Mouse (Mus musculus) intestine, embryonic 14.5 days (tissue): ENCODE results near the gene Rnf38. TPM values are rescaled to one million over a fixed set of nuclear protein-coding genes. Genes with fewer than 3 reads are reported as not detected.

Source experiments
- ATAC-seq: fragments of 200-750 bp; cut with Nextera tagmentation; replicated peaks from 2 replicates; pipeline ENCODE4 v1.8.0; 2017; ENCODE audit warnings: low read depth, moderate number of reproducible peaks, moderate TSS enrichment, moderate library complexity; ENCODE audit not compliant: low FRiP score, low TSS enrichment
- DNase-seq: peaks from one replicate; pipeline ENCODE4 v3.0.0-alpha.2; 2018; ENCODE audit warnings: low spot score
- H3K27ac ChIP-seq: fragments of 300-500 bp; sonication (generic); 2 replicates; pipeline ENCODE4 v1.5.1; 2014; ENCODE audit warnings: low read depth, mild to moderate bottlenecking, control low read depth
- H3K27me3 ChIP-seq: fragments of 300-500 bp; sonication (generic); replicated peaks from 2 replicates; pipeline ENCODE4 v1.6.1; 2014; ENCODE audit warnings: low read length, control low read depth; ENCODE audit not compliant: control insufficient read depth, insufficient read depth
- H3K36me3 ChIP-seq: fragments of 300-500 bp; sonication (generic); 2 replicates; pipeline ENCODE4 v1.6.1; 2014; ENCODE audit warnings: low read length, control low read depth; ENCODE audit not compliant: control insufficient read depth, insufficient read depth
- H3K4me1 ChIP-seq: fragments of 300-500 bp; sonication (generic); replicated peaks from 2 replicates; pipeline ENCODE4 v1.6.1; 2014; ENCODE audit warnings: low read length, control low read depth, mixed read lengths; ENCODE audit not compliant: control insufficient read depth, insufficient read depth
- H3K4me2 ChIP-seq: fragments of 300-500 bp; sonication (generic); 2 replicates; pipeline ENCODE4 v1.6.1; 2014; ENCODE audit warnings: low read length
- H3K4me3 ChIP-seq: fragments of 300-500 bp; sonication (generic); 2 replicates; pipeline ENCODE4 v1.5.1; 2014; ENCODE audit warnings: low read depth, low read length, control low read depth, mixed read lengths
- H3K9ac ChIP-seq: fragments of 300-500 bp; sonication (generic); 2 replicates; pipeline ENCODE4 v1.6.1; 2014; ENCODE audit warnings: mild to moderate bottlenecking, low read length
- H3K9me3 ChIP-seq: fragments of 300-500 bp; sonication (generic); 2 replicates; pipeline ENCODE4 v1.6.1; 2016; ENCODE audit warnings: low read length, control low read depth; ENCODE audit not compliant: control insufficient read depth
- WGBS: fragments of 180-500 bp; shearing (Covaris S2); extraction: QIAGEN DNeasy Blood & Tissue Kit; methylation state at CpG from one replicate; pipeline ENCODE4 v1.1.7; 2014; 5-methylcytosine and 5-hydroxymethylcytosine counted together
- polyA plus RNA-seq: library from polyadenylated mRNA; unstranded; fragments of >200 nt; fragmentation: Nextera tagmentation; extraction: Ambion mirVana; gene quantifications from 2 replicates; pipeline ENCODE4 v1.2.1, GENCODE M21; 2014

Gene Rnf38
- 26.2 and 31.0 TPM in 2 replicates for polyA plus RNA-seq

DNA sequence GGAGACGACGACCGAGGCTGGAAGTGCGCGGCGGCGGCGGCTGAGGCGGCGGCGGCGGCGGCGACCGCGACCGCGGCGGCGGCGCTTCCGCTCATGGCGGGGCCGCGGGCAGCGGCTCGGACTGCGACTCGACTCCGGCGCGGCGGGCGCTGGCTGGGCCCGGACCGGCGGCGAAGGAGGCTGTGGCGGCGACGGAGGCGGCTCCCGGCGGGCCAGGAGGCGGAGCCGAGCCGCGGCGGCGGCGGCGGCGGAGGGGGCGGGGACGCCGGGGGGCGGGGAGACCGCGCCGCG, at the start of gene Rnf38:
Gene Rnf38 (minus strand): TSS at position 77 of the 291 bp plus-strand sequence.
- peak within 1 kb of the TSS; percentile 93 for H3K27ac ChIP-seq
- H3K36me3 ChIP-seq: no peaks in the 10 kb centered on the region
- peak within 1 kb of the TSS; percentile 83 for H3K4me2 ChIP-seq
- 0% methylated on average over 9 of the region's 61 CpGs for WGBS
- peak within 1 kb of the TSS; percentile 73 for H3K4me3 ChIP-seq
- no peaks in the 10 kb centered on the region for H3K27me3 ChIP-seq
- DNase-seq: no peak
- ATAC-seq: no peak
- peaks cover 17% of the 10 kb centered on the region for H3K4me1 ChIP-seq
- peak within 1 kb of the TSS; percentile 81 for H3K9ac ChIP-seq
- no peaks in the 10 kb centered on the region for H3K9me3 ChIP-seq

- H3K4me3 ChIP-seq: no peak overlapping the region
- H3K27me3 ChIP-seq: no peaks in the 10 kb centered on the region
- no peaks in the 10 kb centered on the region for H3K9me3 ChIP-seq
- WGBS: 83% methylated on average over 7 of the region's 7 CpGs
- H3K4me1 ChIP-seq: no peaks in the 10 kb centered on the region
- H3K27ac ChIP-seq: no peak overlapping the region
- no peak overlapping the region for H3K4me2 ChIP-seq
- H3K9ac ChIP-seq: no peak overlapping the region
- ATAC-seq (no peak), DNase-seq (no peak)
- H3K36me3 ChIP-seq: no peaks in the 10 kb centered on the region
These were observed 48.1 kb upstream of the Rnf38 start for GRCm38 (mm10) chr4:44281597-44282265.

DNA sequence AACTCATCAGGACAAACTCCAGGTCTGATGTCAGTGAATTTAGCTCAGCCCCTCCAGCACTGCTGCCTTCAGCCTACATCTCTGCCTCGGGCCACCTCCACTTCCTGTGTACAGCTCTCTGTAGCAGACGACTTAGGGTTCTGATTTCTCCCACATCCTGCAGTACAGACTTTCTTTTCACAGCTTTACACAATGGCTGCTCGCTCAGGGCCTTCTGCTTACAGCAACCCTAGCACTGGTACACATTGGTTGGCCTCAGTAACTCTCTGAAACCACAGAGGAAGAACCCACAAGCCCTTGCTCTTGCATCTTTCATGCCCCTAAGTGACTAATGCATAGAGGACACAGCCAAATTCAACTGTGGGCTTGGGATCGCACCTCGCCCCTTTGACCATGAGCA, 37.5 kb upstream of the Rnf38 start:
- Histone ChIP-seq H3K4me3 (no peak overlapping the region), H3K27me3 (no peaks in the 10 kb centered on the region), H3K4me1 (no peaks in the 10 kb centered on the region), H3K36me3 (no peaks in the 10 kb centered on the region), H3K4me2 (no peak overlapping the region), H3K27ac (no peak overlapping the region), H3K9ac (no peak overlapping the region), H3K9me3 (no peaks in the 10 kb centered on the region)
- WGBS: 65% methylated on average over 5 of the region's 5 CpGs
- DNase-seq: no peak
- ATAC-seq: no peak

DNA sequence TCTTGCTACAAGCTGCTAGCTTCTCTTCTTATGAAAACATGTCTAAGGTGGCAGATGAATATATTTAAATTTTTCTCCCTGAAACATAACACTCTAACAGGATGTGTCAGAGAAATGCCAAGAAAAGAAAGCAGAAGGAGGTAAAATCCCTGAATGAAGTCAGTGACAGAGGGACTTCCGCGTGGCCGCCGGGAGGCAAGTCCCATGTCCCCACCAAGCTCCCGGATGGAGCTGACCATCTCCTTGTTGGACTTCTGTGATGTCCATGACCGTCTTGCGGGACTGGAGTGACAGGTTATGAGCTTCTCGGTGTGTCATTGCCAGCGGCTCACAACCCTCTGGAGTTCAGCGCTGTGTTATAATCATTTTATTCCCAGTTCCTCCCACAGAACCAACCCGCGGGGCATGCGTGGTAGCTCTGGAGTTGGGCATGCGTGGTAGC, 35.8 kb upstream of the Rnf38 start:
- no peak overlapping the region for H3K9ac ChIP-seq
- no peaks in the 10 kb centered on the region for H3K4me1 ChIP-seq
- H3K36me3 ChIP-seq: no peaks in the 10 kb centered on the region
- WGBS: 93% methylated on average over 14 of the region's 14 CpGs
- no peak for ATAC-seq
- no peaks in the 10 kb centered on the region for H3K27me3 ChIP-seq
- no peak overlapping the region for H3K4me2 ChIP-seq
- no peak for DNase-seq
- no peaks in the 10 kb centered on the region for H3K9me3 ChIP-seq
- no peak overlapping the region for H3K27ac ChIP-seq
- H3K4me3 ChIP-seq: no peak overlapping the region

DNA sequence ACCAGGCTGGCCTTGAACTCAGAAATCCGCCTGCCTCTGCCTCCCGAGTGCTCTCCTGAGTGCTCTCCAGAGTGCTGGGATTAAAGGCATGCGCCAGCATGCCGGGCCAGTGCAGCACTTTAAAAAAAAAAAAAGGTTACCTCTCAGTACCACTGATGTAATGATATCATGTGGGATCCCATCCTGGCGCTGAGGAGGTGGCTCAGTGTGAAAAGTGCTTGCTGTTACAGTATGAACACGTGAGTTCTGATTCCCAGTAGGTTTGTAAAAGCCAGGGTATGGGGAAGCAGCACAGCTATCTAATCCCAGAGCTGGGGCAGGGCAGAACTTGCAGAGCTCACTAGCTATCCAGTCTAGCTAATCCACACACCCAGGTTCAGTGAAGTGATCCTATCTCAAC, 33.8 kb upstream of the Rnf38 start:
- no peaks in the 10 kb centered on the region for H3K36me3 ChIP-seq
- no peak overlapping the region for H3K4me3 ChIP-seq
- H3K9ac ChIP-seq: no peak overlapping the region
- H3K27ac ChIP-seq: no peak overlapping the region
- no peaks in the 10 kb centered on the region for H3K9me3 ChIP-seq
- no peak for ATAC-seq
- 83% methylated on average over 6 of the region's 6 CpGs for WGBS
- H3K4me1 ChIP-seq: no peaks in the 10 kb centered on the region
- no peak overlapping the region for H3K4me2 ChIP-seq
- DNase-seq: no peak
- no peaks in the 10 kb centered on the region for H3K27me3 ChIP-seq

DNA sequence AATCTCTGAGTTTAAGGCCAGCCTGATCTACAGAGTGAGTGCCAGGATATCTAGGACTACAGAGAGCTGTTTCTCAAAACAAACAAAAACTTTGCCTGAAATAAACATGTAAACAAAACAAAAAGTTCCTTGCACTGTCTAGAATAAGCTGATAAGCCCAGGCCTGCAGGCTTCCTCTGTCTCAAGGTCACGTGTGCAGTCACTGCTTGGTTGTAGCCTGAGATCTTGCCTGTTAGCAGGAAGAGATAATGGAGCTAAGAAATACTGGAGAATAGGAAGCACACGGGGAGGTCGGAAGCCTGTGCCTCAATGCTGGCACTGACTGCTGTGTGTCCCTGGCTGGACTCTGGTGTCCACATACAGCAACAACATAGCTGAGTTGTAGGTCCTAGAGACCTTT, 31.9 kb upstream of the Rnf38 start:
- no peaks in the 10 kb centered on the region for H3K27me3 ChIP-seq
- H3K27ac ChIP-seq: no peak overlapping the region
- no peaks in the 10 kb centered on the region for H3K9me3 ChIP-seq
- H3K4me3 ChIP-seq: no peak overlapping the region
- H3K9ac ChIP-seq: no peak overlapping the region
- H3K36me3 ChIP-seq: no peaks in the 10 kb centered on the region
- no peak overlapping the region for H3K4me2 ChIP-seq
- H3K4me1 ChIP-seq: no peaks in the 10 kb centered on the region
- ATAC-seq (no peak), DNase-seq (no peak)
- WGBS: 81% methylated on average over 3 of the region's 3 CpGs

GRCm38 (mm10) chr4:44260244-44260643, 26.7 kb upstream of the Rnf38 start:
- Histone ChIP-seq H3K4me1 (no peaks in the 10 kb centered on the region), H3K27ac (no peak overlapping the region), H3K4me2 (no peak overlapping the region), H3K36me3 (no peaks in the 10 kb centered on the region), H3K27me3 (no peaks in the 10 kb centered on the region), H3K9ac (no peak overlapping the region), H3K9me3 (no peaks in the 10 kb centered on the region), H3K4me3 (no peak overlapping the region)
- DNase-seq: peak; percentile 90
- ATAC-seq: no peak
- WGBS: 3% methylated on average over 10 of the region's 10 CpGs

- no peaks in the 10 kb centered on the region for H3K27me3 ChIP-seq
- ATAC-seq (no peak), DNase-seq (no peak)
- H3K9me3 ChIP-seq: no peaks in the 10 kb centered on the region
- no peaks in the 10 kb centered on the region for H3K36me3 ChIP-seq
- H3K4me1 ChIP-seq: no peaks in the 10 kb centered on the region
- H3K4me2 ChIP-seq: no peak overlapping the region
- H3K9ac ChIP-seq: no peak overlapping the region
- no peak overlapping the region for H3K27ac ChIP-seq
- H3K4me3 ChIP-seq: no peak overlapping the region
- WGBS: 85% methylated on average over 4 of the region's 4 CpGs
These were observed 25.5 kb upstream of the Rnf38 start for GRCm38 (mm10) chr4:44259126-44259525.

DNA sequence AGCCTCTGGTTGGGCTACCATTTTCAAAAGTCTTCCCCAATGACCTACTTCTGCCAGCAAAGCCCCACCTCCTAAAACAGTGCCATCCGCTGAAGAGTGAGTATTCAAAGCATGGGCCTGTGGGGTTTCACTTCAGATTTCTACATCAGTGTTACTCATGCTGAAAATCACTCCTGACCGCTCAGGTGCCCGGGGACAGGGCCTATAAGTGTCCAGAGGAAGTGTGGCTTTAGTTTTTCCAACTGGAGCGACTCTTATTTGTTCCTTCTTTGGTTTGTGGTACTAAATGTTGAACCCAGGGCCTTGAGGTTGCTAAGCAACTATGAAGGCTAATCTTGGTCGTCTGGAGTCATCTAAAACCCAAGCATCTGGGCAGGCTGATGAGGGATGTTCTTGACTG, 21.0 kb upstream of the Rnf38 start:
- Histone ChIP-seq H3K9me3 (no peaks in the 10 kb centered on the region), H3K36me3 (no peaks in the 10 kb centered on the region), H3K4me1 (peaks cover 7% of the 10 kb centered on the region; the same call in 1 of the 2 replicates), H3K27me3 (0 out of 2 replicates have a peak, but pooled peaks cover 3% of the 10 kb centered on the region), H3K9ac (no peak overlapping the region), H3K27ac (no peak overlapping the region), H3K4me2 (no peak overlapping the region), H3K4me3 (no peak overlapping the region)
- 71% methylated on average over 5 of the region's 5 CpGs for WGBS
- ATAC-seq: no peak
- no peak for DNase-seq
